8 mouse cellular contexts compared by ENCODE assay signal in the genomic region with DNA sequence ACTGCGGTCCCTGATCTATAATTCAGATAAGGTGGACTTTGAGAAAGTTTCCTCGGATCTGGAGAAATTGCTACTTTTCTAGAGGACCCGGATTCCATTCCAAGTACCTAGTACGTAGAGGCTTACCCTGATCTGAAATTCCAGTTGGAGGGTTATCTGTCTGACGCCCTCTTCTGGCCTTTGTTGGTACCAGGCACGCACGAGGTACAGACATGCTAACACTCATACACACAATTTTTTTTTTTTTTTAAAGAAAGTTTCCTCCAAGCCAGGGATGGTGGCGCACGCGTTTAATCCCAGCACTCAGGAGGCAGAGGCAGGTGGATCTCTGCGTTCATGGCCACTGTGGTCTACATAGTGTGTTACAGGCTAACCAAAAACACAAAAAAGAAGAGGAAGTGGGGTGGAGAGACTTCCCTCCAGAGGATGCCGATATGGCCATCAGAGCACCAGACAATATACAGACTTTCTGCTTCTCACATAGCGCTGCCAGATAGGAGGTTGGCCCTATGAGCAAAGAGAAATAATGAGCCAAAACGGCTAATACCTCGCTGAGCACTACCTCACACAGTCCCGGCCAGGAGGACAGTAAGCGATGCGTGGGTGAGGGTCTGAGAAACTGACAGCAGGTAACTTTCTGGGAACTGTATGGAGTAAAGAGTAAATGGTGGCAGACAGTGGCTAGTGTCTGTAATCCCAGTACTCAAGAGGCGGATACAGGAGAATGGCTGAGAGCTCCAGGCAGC. TPM values are rescaled to one million over a fixed set of nuclear protein-coding genes. Genes with fewer than 3 reads are reported as not detected.
DNase-seq lines count a peak whose midpoint lies in the region; ATAC-seq and TF ChIP-seq lines count a peak whose summit lies in the region.

No protein-coding gene starts in this region.

- no peak for DNase-seq in heart, postnatal 36 days
- peak; percentile 72 for DNase-seq in ES-E14 (ENCODE audit: low read depth, low spot score)
- DNase-seq in splenic B cell, adult 2 months (ENCODE audit: low read depth, low spot score), result peak; percentile 64
- DNase-seq in adrenal gland, postnatal 25 days, result no peak
- DNase-seq in layer of hippocampus, postnatal 25 days (ENCODE audit: extremely low spot score in 1 of 2, low spot score in 1 of 2), result no peak

- intact Hi-C loops in heart, postnatal 36 days (cut with DNase I), result loop anchor here (5.0 kb wide), 1 partner anchor 53 kb away; no protein-coding TSS in a partner anchor

- no peak for ATAC-seq in heart, embryonic 12.5 days (ENCODE audit: insufficient number of reproducible peaks, low FRiP score)
- no peak for ATAC-seq in heart, embryonic 14.5 days (ENCODE audit: insufficient number of reproducible peaks, insufficient read depth, low FRiP score, low read depth)
- ATAC-seq in liver, embryonic 12.5 days, result peak; percentile 17

- H3K4me1 ChIP-seq in heart, embryonic 12.5 days (replicated peaks), result peaks cover 19% of the 10 kb centered on the region
- H3K4me1 ChIP-seq in ES-E14 (ENCODE audit: control insufficient read depth in 2 of 2, insufficient read depth in 2 of 2, low read length in 2 of 2, poor library complexity in 1 of 2), result peaks cover 3% of the 10 kb centered on the region in 2 experiments; a peak in 1 of 4 replicates
- peaks cover 8 to 18% of the 10 kb centered on the region in 2 experiments for H3K4me1 ChIP-seq in heart, embryonic 14.5 days (ENCODE audit: control insufficient read depth in 2 of 2, insufficient read depth in 2 of 2, low read length in 2 of 2)
- peaks cover 49% of the 10 kb centered on the region for H3K4me1 ChIP-seq in liver, embryonic 12.5 days

- WGBS in heart, embryonic 12.5 days, result 74% methylated on average over 19 of the region's 19 CpGs
- WGBS in heart, embryonic 14.5 days, result 76% methylated on average over 19 of the region's 19 CpGs
- WGBS in liver, embryonic 12.5 days (ENCODE audit: insufficient replicate concordance), result 58% methylated on average over 19 of the region's 19 CpGs

- H3K27ac ChIP-seq in heart, embryonic 12.5 days (ENCODE audit: poor library complexity, severe bottlenecking), result no peak overlapping the region
- peak overlapping the region; percentile 14; the same call in 1 of the 2 replicates for H3K27ac ChIP-seq in ES-E14 (ENCODE audit: insufficient read depth, low read depth, low read length, poor library complexity, severe bottlenecking)
- no peak overlapping the region; a peak in 1 of 4 replicates for H3K27ac ChIP-seq in heart, embryonic 14.5 days (replicated peaks in 1 of 2; ENCODE audit: control insufficient read depth in 1 of 2, insufficient read depth in 1 of 2, low read depth in 2 of 2, low read length in 2 of 2)
- H3K27ac ChIP-seq in liver, embryonic 12.5 days, result peak overlapping the region; percentile 73

- H3K4me2 ChIP-seq in heart, embryonic 12.5 days, result peak overlapping the region; percentile 50
- peak overlapping the region; percentile 14; the same call in 1 of the 2 replicates for H3K4me2 ChIP-seq in heart, embryonic 14.5 days (ENCODE audit: low read length)
- peak overlapping the region; percentile 93 for H3K4me2 ChIP-seq in liver, embryonic 12.5 days

- H3K9me3 ChIP-seq in heart, embryonic 12.5 days (replicated peaks), result no peaks in the 10 kb centered on the region
- no peaks in the 10 kb centered on the region for H3K9me3 ChIP-seq in ES-E14 (ENCODE audit: control insufficient read depth, insufficient read depth, low read depth, low read length)
- H3K9me3 ChIP-seq in heart, embryonic 14.5 days (ENCODE audit: control insufficient read depth, low read length), result no peaks in the 10 kb centered on the region
- no peaks in the 10 kb centered on the region for H3K9me3 ChIP-seq in liver, embryonic 12.5 days (replicated peaks)

- no peaks in the 10 kb centered on the region for H3K27me3 ChIP-seq in heart, embryonic 12.5 days (replicated peaks)
- no peaks in the 10 kb centered on the region for H3K27me3 ChIP-seq in heart, embryonic 14.5 days (ENCODE audit: control insufficient read depth, insufficient read depth, low read length)
- H3K27me3 ChIP-seq in liver, embryonic 12.5 days (replicated peaks), result no peaks in the 10 kb centered on the region; the same call in 1 of the 2 replicates
- no peaks in the 10 kb centered on the region for H3K27me3 ChIP-seq in splenic B cell, adult 2 months (ENCODE audit: control insufficient read depth, insufficient read depth, low read length, poor library complexity, severe bottlenecking)

- H3K36me3 ChIP-seq in heart, embryonic 12.5 days, result no peaks in the 10 kb centered on the region
- H3K36me3 ChIP-seq in ES-E14 (ENCODE audit: control insufficient read depth, insufficient read depth, low read length, poor library complexity, severe bottlenecking), result no peaks in the 10 kb centered on the region; the same call in 1 of the 2 replicates
- H3K36me3 ChIP-seq in heart, embryonic 14.5 days (ENCODE audit: control insufficient read depth, insufficient read depth, low read length), result no peaks in the 10 kb centered on the region
- H3K36me3 ChIP-seq in liver, embryonic 12.5 days, result peaks cover 13% of the 10 kb centered on the region
- no peaks in the 10 kb centered on the region for H3K36me3 ChIP-seq in splenic B cell, adult 2 months (ENCODE audit: control insufficient read depth, insufficient read depth, low read length, poor library complexity, severe bottlenecking)

- no peak overlapping the region for H3K9ac ChIP-seq in heart, embryonic 12.5 days
- no peak overlapping the region for H3K9ac ChIP-seq in ES-E14 (ENCODE audit: insufficient read depth, low read depth, low read length, poor library complexity, severe bottlenecking)
- no peak overlapping the region for H3K9ac ChIP-seq in heart, embryonic 14.5 days (ENCODE audit: low read length)
- 0 out of 2 replicates have a peak overlapping the region, but pooled peaks have one; percentile 17 for H3K9ac ChIP-seq in liver, embryonic 12.5 days

- in situ Hi-C loops in ES-E14 (cut with MboI; ENCODE audit: low sequenced_read_pairs in 2 of 2, unreplicated experiment in 2 of 2), result no loop called here

- H3K4me3 ChIP-seq in heart, embryonic 12.5 days, result peak overlapping the region; percentile 78
- H3K4me3 ChIP-seq in ES-E14 (ENCODE audit: insufficient read depth in 1 of 2, low read depth in 1 of 2, low read length in 2 of 2, poor library complexity in 1 of 2, severe bottlenecking in 1 of 2), result peak overlapping the region; percentile 32 to 59; a peak in 3 of 4 replicates
- H3K4me3 ChIP-seq in heart, embryonic 14.5 days (ENCODE audit: control insufficient read depth in 1 of 2, insufficient read depth in 1 of 2, low read depth in 1 of 2, low read length in 2 of 2), result peak overlapping the region; percentile 3 to 79; a peak in 2 of 4 replicates
- H3K4me3 ChIP-seq in liver, embryonic 12.5 days, result peak overlapping the region; percentile 85

TF ChIP-seq in ES-E14, 5 proteins besides CTCF, POLR2A, EP300 and RAD21:
- no peak for TF ChIP-seq HCFC1 (IDR thresholded peaks at IDR 0.05; ENCODE audit: borderline replicate concordance, insufficient read depth, low read length)
- peak; percentile 94 for TF ChIP-seq ZNF384 (IDR thresholded peaks at IDR 0.05; ENCODE audit: low read depth, low read length)
- TF ChIP-seq CHD2 (IDR thresholded peaks at IDR 0.05; ENCODE audit: low read depth, low read length), result no peak
- no peak for TF ChIP-seq MAFK (IDR thresholded peaks at IDR 0.05; ENCODE audit: insufficient read depth, low read depth, low read length)
- no peak; the same call in 1 of the 2 replicates for TF ChIP-seq ZC3H11A (IDR thresholded peaks at IDR 0.05; ENCODE audit: borderline replicate concordance, low read depth, low read length)

RNA-seq across cellular contexts. Expression of a gene that starts 0.7 kb away (rescaled TPM):
- 70.8 and 72.0 TPM in 2 replicates for polyA plus RNA-seq in heart, embryonic 12.5 days (2016; fragmentation: Nextera tagmentation; extraction: Ambion mirVana)
- total RNA-seq in heart, postnatal 36 days (2021), result 100 to 1,000 TPM; 174 to 191 TPM
- total RNA-seq in ES-E14 (2012; rRNA removed), result 43.8 and 67.7 TPM in 2 replicates
- 53.0 and 53.3 TPM in 2 replicates for polyA plus RNA-seq in heart, embryonic 14.5 days (2014; fragmentation: Nextera tagmentation; extraction: Ambion mirVana)
- 65.1 and 68.4 TPM in 2 replicates for polyA plus RNA-seq in liver, embryonic 12.5 days (2016; fragmentation: Nextera tagmentation; extraction: Ambion mirVana)
- 80.8 and 94.8 TPM in 2 replicates for total RNA-seq in adrenal gland, postnatal 25 days (2021)
- 10 to 100 TPM; 69.7 to 75.6 TPM for total RNA-seq in layer of hippocampus, postnatal 25 days (2021)

RNA-seq across cellular contexts. Expression of a gene that starts 45.6 kb away (rescaled TPM):
- 24.5 and 25.4 TPM in 2 replicates for polyA plus RNA-seq in heart, embryonic 12.5 days (2016; fragmentation: Nextera tagmentation; extraction: Ambion mirVana)
- 10 to 100 TPM; 47.3 to 53.2 TPM for total RNA-seq in heart, postnatal 36 days (2021)
- total RNA-seq in ES-E14 (2012; rRNA removed), result 5.3 and 7.2 TPM in 2 replicates
- 17.6 and 17.8 TPM in 2 replicates for polyA plus RNA-seq in heart, embryonic 14.5 days (2014; fragmentation: Nextera tagmentation; extraction: Ambion mirVana)
- polyA plus RNA-seq in liver, embryonic 12.5 days (2016; fragmentation: Nextera tagmentation; extraction: Ambion mirVana), result 9.6 and 10.0 TPM in 2 replicates
- total RNA-seq in adrenal gland, postnatal 25 days (2021), result 6.2 and 9.0 TPM in 2 replicates
- total RNA-seq in layer of hippocampus, postnatal 25 days (2021), result 10 to 100 TPM; 38.1 to 39.1 TPM

Comparison
In these comparisons a context has a peak if more than half of its experiments do, and no peak if none do; other contexts are left out.
1. H3K27ac ChIP-seq: peak in ES-E14 (single experiment) and liver, embryonic 12.5 days (single experiment); none in heart, embryonic 12.5 days (single experiment) and heart, embryonic 14.5 days (0 of 2).
2. H3K4me2 ChIP-seq: peak in every context shown above with its lines; median percentile 93 in liver, embryonic 12.5 days; 50 in heart, embryonic 12.5 days; 14 in heart, embryonic 14.5 days.
3. DNase-seq: peak in ES-E14 (single experiment) and splenic B cell, adult 2 months (single experiment); none in heart, postnatal 36 days (0 of 2), adrenal gland, postnatal 25 days (single experiment) and layer of hippocampus, postnatal 25 days (0 of 2).
4. Peak in every context shown above with its lines, with median percentiles within 50 percentile points of each other: H3K4me3 ChIP-seq.